Mouse (Mus musculus) megakaryocyte, embryonic 14.5 days (primary cell): Measurements from ENCODE around the gene 2010111I01Rik. TPM values are rescaled to one million over a fixed set of nuclear protein-coding genes. Genes with fewer than 3 reads are reported as not detected.
"Not testable (repeated sequence)": the region's sequence is repeated elsewhere in the genome, so short reads cannot be mapped to it uniquely, and the experiment has no call there.

Source experiments
- H3K27me3 ChIP-seq: replicated peaks from 2 replicates; pipeline ENCODE3; 2012; ENCODE audit warnings: inconsistent platforms
- H3K36me3 ChIP-seq: replicated peaks from 2 replicates; pipeline ENCODE3; 2012; ENCODE audit warnings: low read length, inconsistent platforms, mixed read lengths
- H3K4me1 ChIP-seq: 2 replicates; pipeline ENCODE4 v1.6.1; 2012; ENCODE audit warnings: inconsistent platforms
- H3K4me3 ChIP-seq: replicated peaks from 2 replicates; pipeline ENCODE3; 2012; ENCODE audit warnings: moderate library complexity, mild to moderate bottlenecking, inconsistent platforms
- H3K9me3 ChIP-seq: 2 replicates; pipeline ENCODE4 v1.6.1; 2012; ENCODE audit warnings: inconsistent platforms
- FLI1 ChIP-seq: IDR thresholded peaks from 2 replicates; pipeline ENCODE4 v1.6.1; 2012; ENCODE audit warnings: low read length, inconsistent platforms, mixed read lengths
- GATA1 ChIP-seq: IDR thresholded peaks from 3 replicates; pipeline ENCODE4 v1.6.1; 2012; ENCODE audit warnings: mixed read lengths, low read length, inconsistent platforms, borderline replicate concordance
- polyA plus RNA-seq: library from polyadenylated mRNA; stranded (reverse); fragments of >175 nt; gene quantifications from 2 replicates; pipeline ENCODE4 v1.2.3, GENCODE M21; 2012; ENCODE audit warnings: low replicate concordance; ENCODE audit not compliant: insufficient read depth

The 2010111I01Rik gene
- polyA plus RNA-seq, 1 experiment = 46.5 TPM

DNA sequence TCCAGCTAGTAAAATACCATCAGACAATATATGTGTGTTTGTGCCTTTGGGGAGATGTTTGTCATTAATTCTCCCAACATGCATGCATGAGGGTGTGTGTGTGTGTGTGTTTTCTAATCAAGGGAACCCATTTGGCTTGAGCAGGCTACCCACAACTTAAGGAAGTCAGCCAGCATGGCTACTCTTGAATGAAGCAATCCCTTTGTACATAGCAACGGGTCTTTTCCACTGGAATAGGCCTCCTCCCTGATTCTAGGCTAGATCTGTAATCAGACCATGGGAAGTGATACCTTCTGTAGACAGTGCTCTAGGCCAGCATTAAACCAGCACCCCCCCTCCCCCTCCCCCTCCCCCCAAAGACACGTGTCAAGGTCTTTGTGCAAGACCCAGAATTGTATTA lies 267.9 kb downstream of the 2010111I01Rik start:
- Histone ChIP-seq H3K9me3 (peaks cover 2% of the 10 kb centered on the region; the same call in 1 of the 2 replicates), H3K36me3 (peaks cover 4% of the 10 kb centered on the region), H3K27me3 (peaks cover 8% of the 10 kb centered on the region), H3K4me3 (no peak overlapping the region), H3K4me1 (no peaks in the 10 kb centered on the region)
- no peak for TF ChIP-seq GATA1
- no peak for TF ChIP-seq FLI1

DNA sequence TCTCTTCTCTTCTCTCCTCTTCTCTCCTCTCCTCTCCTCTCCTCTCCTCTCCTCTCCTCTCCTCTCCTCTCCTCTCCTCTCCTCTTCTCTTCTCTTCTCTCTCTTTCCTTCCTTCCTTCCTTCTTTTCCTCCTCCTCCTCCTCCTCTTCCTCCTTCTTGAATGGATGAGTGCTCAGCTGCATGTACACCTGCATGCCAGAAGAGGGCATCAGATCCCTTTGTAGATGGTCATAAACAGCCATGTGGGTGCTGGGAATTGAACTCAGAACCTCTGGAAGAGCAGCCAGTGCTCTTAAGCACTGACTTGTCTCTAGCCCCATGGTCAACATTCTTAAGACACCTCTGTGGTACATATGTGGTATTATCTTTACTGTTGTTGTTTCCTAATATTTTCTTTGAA lies 269.8 kb downstream of the 2010111I01Rik start:
- H3K4me1 ChIP-seq, H3K27me3 ChIP-seq, H3K4me3 ChIP-seq, H3K9me3 ChIP-seq, H3K36me3 ChIP-seq: not testable (repeated sequence)

DNA sequence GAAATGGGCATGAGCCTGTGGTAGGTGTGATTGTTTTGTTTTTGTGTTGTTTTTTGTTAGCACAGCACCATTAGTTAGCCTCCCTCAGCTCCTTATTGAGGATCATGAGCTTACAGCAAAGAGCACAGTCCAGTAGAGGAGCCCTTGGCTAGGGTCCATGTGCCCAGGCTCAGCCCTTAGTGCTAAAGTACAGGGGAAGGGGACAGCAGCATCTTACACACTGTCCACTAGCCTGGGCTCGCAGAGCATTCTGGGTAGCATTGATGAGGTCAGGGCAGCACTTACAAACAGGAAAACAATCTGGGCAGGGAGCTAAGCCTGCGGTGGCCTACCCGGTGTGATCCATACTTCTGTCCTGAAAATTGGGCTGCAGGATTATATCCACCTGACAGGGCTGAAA lies 270.9 kb downstream of the 2010111I01Rik start:
- Histone ChIP-seq H3K27me3 (peaks cover 8% of the 10 kb centered on the region), H3K4me3 (no peak overlapping the region), H3K36me3 (peaks cover 4% of the 10 kb centered on the region), H3K4me1 (peaks cover 16% of the 10 kb centered on the region), H3K9me3 (peaks cover 2% of the 10 kb centered on the region; the same call in 1 of the 2 replicates)
- TF ChIP-seq GATA1 (no peak), FLI1 (no peak)

DNA sequence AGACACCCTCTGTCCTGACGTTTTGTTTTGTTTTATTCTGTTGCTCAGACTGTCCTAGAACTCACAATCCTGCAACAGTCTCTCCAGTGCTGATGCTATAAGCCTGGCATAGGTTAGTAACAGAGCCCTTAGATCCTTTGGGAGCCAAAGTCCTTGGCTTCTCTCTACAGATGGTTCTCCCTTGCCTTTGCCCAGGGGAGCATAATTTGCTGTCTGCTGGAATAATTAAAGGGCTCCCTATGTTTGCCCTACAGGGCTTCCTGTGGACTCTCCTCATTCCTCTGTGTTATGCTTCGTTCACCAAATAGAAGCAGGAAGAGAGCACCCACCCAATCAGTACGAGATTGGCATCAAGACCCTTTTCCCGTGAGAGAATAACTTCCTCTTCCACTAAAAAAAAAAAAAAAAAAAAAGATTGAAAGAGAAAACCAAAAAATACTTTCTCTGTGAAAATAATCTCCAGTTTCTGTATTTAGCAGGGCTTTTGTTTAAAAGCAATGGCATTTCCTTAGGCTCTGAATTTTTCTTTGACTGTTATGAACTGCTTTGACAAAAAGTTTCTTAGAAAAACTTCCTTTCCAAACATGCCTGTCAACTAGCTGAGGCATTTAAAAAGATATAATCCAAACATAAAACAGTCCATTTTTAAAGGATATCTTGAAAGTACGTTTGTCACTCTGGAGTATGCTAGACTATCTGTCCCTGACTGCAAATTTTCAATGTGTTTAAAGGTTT lies 271.6 kb downstream of the 2010111I01Rik start:
- Histone ChIP-seq H3K9me3 (peaks cover 2% of the 10 kb centered on the region; the same call in 1 of the 2 replicates), H3K27me3 (peaks cover 8% of the 10 kb centered on the region), H3K36me3 (peaks cover 5% of the 10 kb centered on the region), H3K4me1 (peaks cover 21% of the 10 kb centered on the region), H3K4me3 (no peak overlapping the region)
- TF ChIP-seq GATA1 (no peak), FLI1 (no peak)

- Histone ChIP-seq H3K4me1 (peaks cover 38% of the 10 kb centered on the region), H3K4me3 (no peak overlapping the region), H3K36me3 (peaks cover 22% of the 10 kb centered on the region), H3K9me3 (peaks cover 2% of the 10 kb centered on the region; the same call in 1 of the 2 replicates), H3K27me3 (peaks cover 6% of the 10 kb centered on the region)
- TF ChIP-seq GATA1 (no peak), FLI1 (no peak)
Observed at GRCm38 (mm10) chr13:63238045-63238444, 273.4 kb downstream of the 2010111I01Rik start.

- Histone ChIP-seq H3K36me3 (peaks cover 27% of the 10 kb centered on the region), H3K27me3 (peaks cover 6% of the 10 kb centered on the region), H3K4me3 (peak overlapping the region; percentile 97), H3K4me1 (peaks cover 40% of the 10 kb centered on the region), H3K9me3 (peaks cover 2% of the 10 kb centered on the region; the same call in 1 of the 2 replicates)
- TF ChIP-seq FLI1 (no peak), GATA1 (no peak)
Observed at GRCm38 (mm10) chr13:63239301-63239804, 274.7 kb downstream of the 2010111I01Rik start.

DNA sequence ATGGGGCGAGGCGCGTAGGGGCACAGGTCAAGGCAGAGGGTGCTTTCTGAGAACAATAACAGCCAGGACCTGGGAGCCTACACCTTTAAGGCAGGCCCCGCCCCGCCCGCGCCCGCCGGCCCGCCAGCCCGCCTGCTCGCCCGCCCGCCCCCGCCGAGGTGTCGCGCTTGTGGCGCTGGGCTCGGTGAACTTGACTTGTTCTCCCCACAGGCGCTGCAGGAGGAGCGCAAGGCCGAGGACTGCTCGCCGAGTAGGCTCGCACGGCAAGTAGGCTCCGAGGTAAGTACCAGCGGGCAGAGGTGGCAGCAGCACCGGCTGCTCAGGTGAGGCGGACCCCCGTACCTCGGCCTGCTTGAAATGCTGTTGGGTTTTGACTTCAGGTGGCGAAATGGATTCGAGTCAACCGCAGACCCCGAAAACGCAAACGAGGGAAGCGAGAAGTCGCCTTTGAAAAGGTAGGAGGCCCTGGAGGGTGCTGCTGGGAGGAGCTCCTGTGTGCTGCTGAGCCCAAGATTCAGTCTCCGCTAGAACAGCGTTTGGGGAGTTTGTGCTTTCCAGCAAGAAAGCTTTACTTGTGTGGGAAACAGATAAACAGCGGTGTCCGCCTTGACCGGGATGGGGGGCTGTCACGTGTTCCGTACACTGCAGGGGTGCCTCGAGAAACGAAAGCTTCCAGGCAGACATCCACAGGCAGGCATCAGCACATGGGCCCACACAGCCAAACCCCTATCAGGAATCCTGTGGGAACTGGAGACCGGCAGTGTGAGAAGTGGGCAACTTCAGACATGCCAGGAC lies 275.4 kb downstream of the 2010111I01Rik start:
- peaks cover 30% of the 10 kb centered on the region for H3K36me3 ChIP-seq

DNA sequence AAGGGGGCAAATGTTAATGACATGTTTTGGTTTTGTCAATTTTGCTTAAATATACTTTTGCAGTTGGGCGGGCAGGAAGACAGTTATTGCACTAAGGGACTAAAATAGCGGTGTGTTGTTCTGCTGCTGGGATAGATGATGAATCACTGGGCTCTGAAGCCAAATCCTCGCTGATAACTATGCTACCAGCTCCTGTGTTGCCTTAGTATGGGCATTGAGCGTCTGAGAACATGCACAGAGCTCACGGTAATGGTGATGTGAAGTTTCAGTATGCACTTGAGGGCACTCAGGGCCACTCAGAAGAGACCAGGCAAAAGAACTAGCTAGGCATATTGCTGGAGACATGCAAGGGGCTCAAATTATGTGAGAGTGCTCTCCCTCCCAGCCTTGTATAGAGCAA lies 276.1 kb downstream of the 2010111I01Rik start:
- H3K4me3 ChIP-seq = peak overlapping the region; percentile 97
- peaks cover 6% of the 10 kb centered on the region for H3K27me3 ChIP-seq
- no peak for TF ChIP-seq FLI1
- H3K9me3 ChIP-seq = no peaks in the 10 kb centered on the region
- H3K4me1 ChIP-seq = peaks cover 46% of the 10 kb centered on the region
- H3K36me3 ChIP-seq = peaks cover 36% of the 10 kb centered on the region

More for the DNA sequence above, 275.4 kb downstream of the 2010111I01Rik start:
- Histone ChIP-seq H3K4me1 (peaks cover 42% of the 10 kb centered on the region), H3K4me3 (peak overlapping the region; percentile 97), H3K27me3 (peaks cover 6% of the 10 kb centered on the region), H3K9me3 (no peaks in the 10 kb centered on the region)
- TF ChIP-seq GATA1 (no peak), FLI1 (no peak)

- no peaks in the 10 kb centered on the region for H3K9me3 ChIP-seq
- H3K36me3 ChIP-seq = peaks cover 39% of the 10 kb centered on the region
- H3K4me3 ChIP-seq = peak overlapping the region; percentile 76
- H3K27me3 ChIP-seq = peaks cover 6% of the 10 kb centered on the region
- TF ChIP-seq FLI1 (no peak), GATA1 (no peak)
- H3K4me1 ChIP-seq = peaks cover 55% of the 10 kb centered on the region
Observed at GRCm38 (mm10) chr13:63241665-63242064, 277.0 kb downstream of the 2010111I01Rik start.
